Mouse (Mus musculus): Measurements from ENCODE around the gene D6Wsu163e.

D6Wsu163e gene

DNA sequence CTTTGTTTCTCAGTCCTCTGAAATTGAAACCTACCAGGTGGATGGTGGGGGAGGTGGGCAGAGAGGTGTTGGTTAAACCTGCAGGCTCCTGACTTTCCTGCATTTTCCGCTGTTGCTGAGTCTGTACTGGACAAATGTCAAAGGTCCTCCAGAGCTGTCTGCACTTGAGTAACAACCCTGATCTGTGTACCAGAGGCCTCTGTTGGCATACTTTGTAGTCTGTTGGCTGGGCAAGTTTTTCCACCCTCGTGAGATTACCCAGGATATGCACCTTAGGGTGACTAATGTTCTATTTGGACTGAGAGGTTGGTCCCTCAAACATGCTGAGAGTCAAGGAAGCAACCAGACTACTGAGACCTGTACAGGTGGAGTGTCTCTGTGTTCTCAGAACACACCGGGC is 66.8 kb downstream of the D6Wsu163e start:
- DNase-seq = no peak

GRCm38 (mm10) chr6:127010021-127010420 is 70.3 kb downstream of the D6Wsu163e start:
- DNase-seq = no peak

DNA sequence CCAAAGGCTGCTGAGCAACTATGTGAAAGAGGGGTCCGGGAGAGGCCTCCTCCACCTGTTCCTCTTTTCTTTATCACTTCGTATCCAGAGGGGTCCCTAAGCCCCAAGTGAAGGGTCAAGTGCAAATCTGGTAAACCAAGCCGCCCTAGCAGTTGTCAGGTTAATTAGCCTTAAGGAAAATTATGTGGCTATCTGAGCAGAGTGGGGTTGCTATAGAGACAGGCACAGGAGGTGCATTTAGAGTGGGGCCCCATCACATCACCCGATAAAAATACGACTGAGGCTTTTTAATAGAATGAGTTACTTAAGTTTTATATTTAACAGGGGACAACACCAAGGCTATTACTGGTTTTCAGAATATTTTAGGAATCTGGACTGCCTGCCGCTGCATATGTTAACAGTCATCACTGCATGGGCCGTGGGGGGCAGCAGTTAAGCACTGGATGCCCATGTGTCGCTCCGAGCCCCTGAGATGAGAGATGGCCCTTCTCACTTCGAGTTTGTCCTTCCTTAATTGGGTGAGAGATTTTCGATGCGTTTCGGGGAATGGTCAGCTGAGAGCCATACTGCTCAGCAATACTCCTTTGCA is 72.3 kb downstream of the D6Wsu163e start:
- no peak for DNase-seq

DNA sequence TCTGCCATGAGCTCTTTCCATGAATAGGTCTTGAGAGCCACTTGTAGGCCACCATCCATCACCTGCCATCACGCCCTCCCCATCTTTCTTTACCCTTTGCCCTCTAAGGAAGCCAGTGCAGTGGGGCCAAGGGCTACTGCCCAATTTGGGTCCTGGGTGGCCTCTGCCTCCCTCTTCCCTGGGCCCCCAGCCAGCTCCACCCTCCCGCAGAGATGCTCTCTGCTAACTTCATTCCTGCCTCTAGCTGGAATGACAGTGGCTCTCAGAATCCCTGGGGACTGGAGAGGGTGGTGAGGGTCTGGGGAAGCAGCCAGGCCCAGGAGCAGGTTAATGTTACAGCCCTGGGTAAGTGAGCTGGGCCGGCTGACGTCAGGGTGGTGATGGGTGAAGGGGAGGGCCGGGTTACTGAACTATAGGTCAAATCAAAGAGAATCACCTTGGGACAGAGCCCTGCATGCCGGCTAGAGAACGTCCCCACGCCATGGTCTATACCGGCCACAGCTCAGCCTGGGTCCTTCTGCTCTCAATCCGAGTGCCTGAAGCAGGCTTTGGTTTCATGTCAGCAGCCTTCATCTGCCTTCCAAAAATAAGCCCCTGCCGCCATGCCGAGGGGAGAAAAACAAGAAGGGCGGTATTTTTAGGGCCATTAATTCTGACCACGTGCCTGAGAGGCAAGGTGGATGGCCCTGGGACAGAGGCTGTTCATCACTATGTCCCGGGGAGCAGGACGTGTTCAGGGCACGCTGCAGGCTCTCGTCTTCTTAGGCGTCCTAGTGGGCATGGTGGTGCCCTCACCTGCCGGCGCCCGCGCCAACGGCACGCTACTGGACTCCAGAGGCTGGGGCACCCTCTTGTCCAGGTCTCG is 75.4 kb downstream of the D6Wsu163e start, which contains the start of gene Fgf6:
Gene Fgf6 (plus strand): TSS at position 681 of the 865 bp plus-strand sequence.
- no peak for DNase-seq

DNA sequence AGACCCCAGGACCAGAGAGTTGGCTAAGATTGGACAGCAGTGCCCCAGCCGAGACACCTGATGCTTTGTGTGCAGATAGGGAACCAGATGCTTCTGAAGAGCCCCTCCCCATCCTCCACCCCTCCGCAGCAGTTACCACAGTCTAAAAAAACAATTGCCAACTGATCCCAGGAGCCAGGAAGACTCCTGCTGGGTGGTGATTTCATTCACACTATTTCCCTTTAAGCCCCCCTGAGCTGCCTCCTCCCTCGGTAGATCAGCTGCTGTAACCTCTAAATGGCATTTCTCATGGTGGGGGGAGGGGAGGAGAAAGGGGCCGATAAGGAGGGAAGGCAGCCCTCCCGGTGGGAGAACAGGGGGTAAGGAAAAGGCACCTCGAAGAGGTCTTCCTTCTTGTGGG is 79.5 kb downstream of the D6Wsu163e start:
- no peak for DNase-seq

GRCm38 (mm10) chr6:127020431-127020830 is 80.7 kb downstream of the D6Wsu163e start:
- DNase-seq = no peak

GRCm38 (mm10) chr6:127024836-127025235 is 85.1 kb downstream of the D6Wsu163e start:
- DNase-seq = no peak
